Mouse (Mus musculus): ENCODE results near the gene Dpep1.

- peak; percentile 73 for TF ChIP-seq CTCF (IDR thresholded peaks at IDR 0.05; ENCODE audit: control insufficient read depth, insufficient read depth, insufficient read length)
- no peak for TF ChIP-seq USF1 (IDR thresholded peaks at IDR 0.05; ENCODE audit: low read depth)
- peak; percentile 13 for TF ChIP-seq MAX (IDR thresholded peaks at IDR 0.05)
- TF ChIP-seq MYOG (IDR thresholded peaks at IDR 0.05; ENCODE audit: control insufficient read depth, extremely low read depth, insufficient read length): no peak
- no peak for TF ChIP-seq CEBPB (IDR thresholded peaks at IDR 0.05; ENCODE audit: low read depth)
- no peak for TF ChIP-seq FOSL1 (IDR thresholded peaks at IDR 0.05; ENCODE audit: insufficient read depth, low read length, poor library complexity, severe bottlenecking)
- TF ChIP-seq MYOD1 (IDR thresholded peaks at IDR 0.05; ENCODE audit: control insufficient read depth, insufficient read length, low read depth): no peak
These were observed 26.5 kb downstream of the Dpep1 start, which contains the start of the genes Chmp1a and Spata33 for GRCm38 (mm10) chr8:123212321-123213117.

Data from C2C12 (cell line).